Mouse (Mus musculus) forebrain, embryonic 11.5 days (tissue): ENCODE data around the gene Acvr1b. TPM values are rescaled to one million over a fixed set of nuclear protein-coding genes. Genes with fewer than 3 reads are reported as not detected.

Experiments used
- ATAC-seq: fragments of 200-750 bp; cut with Nextera tagmentation; replicated peaks from 2 replicates; pipeline ENCODE4 v1.8.0; 2017; ENCODE audit warnings: moderate TSS enrichment; ENCODE audit not compliant: low FRiP score
- DNase-seq: peaks from one replicate; pipeline ENCODE4 v3.0.0-alpha.2; 2017; ENCODE audit warnings: low spot score
- H3K27ac ChIP-seq: fragments of 300-500 bp; sonication (generic); 2 replicates; pipeline ENCODE4 v1.5.1; 2014; ENCODE audit warnings: low read depth, low read length
- H3K27me3 ChIP-seq: fragments of 300-500 bp; sonication (generic); 2 replicates; pipeline ENCODE4 v1.6.1; 2014; ENCODE audit warnings: mild to moderate bottlenecking, low read length, mixed read lengths; ENCODE audit not compliant: control insufficient read depth, insufficient read depth
- H3K36me3 ChIP-seq: fragments of 300-500 bp; sonication (generic); 2 replicates; pipeline ENCODE4 v1.6.1; 2014; ENCODE audit warnings: mild to moderate bottlenecking, low read length, moderate library complexity, mixed read lengths; ENCODE audit not compliant: control insufficient read depth, insufficient read depth
- H3K4me1 ChIP-seq: fragments of 300-500 bp; sonication (generic); replicated peaks from 2 replicates; pipeline ENCODE4 v1.6.1; 2014; ENCODE audit warnings: low read length, mixed read lengths; ENCODE audit not compliant: control insufficient read depth, insufficient read depth
- H3K4me2 ChIP-seq: fragments of 300-500 bp; sonication (generic); 2 replicates; pipeline ENCODE4 v1.6.1; 2014; ENCODE audit warnings: low read depth, mild to moderate bottlenecking, low read length, moderate library complexity, mixed read lengths; ENCODE audit not compliant: severe bottlenecking
- H3K4me3 ChIP-seq: fragments of 300-500 bp; sonication (generic); 2 replicates; pipeline ENCODE4 v1.5.1; 2014; ENCODE audit warnings: low read depth, low read length
- H3K9ac ChIP-seq: fragments of 300-500 bp; sonication (generic); 2 replicates; pipeline ENCODE4 v1.6.1; 2014; ENCODE audit warnings: low read length
- H3K9me3 ChIP-seq: fragments of 300-500 bp; sonication (generic); 2 replicates; pipeline ENCODE4 v1.6.1; 2016; ENCODE audit warnings: low read length, mixed read lengths; ENCODE audit not compliant: control insufficient read depth
- WGBS: fragments of 180-500 bp; shearing (Covaris S2); extraction: QIAGEN DNeasy Blood & Tissue Kit; methylation state at CpG from one replicate; pipeline ENCODE4 v1.1.7; 2014; 5-methylcytosine and 5-hydroxymethylcytosine counted together
- polyA plus RNA-seq: library from polyadenylated mRNA; unstranded; fragments of >200 nt; fragmentation: Nextera tagmentation; extraction: Ambion mirVana; gene quantifications from 2 replicates; pipeline ENCODE4 v1.2.1, GENCODE M21; 2014

Acvr1b gene
- polyA plus RNA-seq, 1 experiment from 2014 or later, result 16.0 TPM

GRCm38 (mm10) chr15:101144176-101144575, 29.7 kb upstream of the Acvr1b start:
- DNase-seq (no peak), ATAC-seq (no peak)
- Histone ChIP-seq H3K9ac (no peak overlapping the region), H3K4me3 (no peak overlapping the region), H3K4me2 (no peak overlapping the region), H3K36me3 (no peaks in the 10 kb centered on the region), H3K27ac (no peak overlapping the region), H3K27me3 (no peaks in the 10 kb centered on the region), H3K9me3 (no peaks in the 10 kb centered on the region), H3K4me1 (peaks cover 15% of the 10 kb centered on the region)
- 84% methylated on average over 5 of the region's 5 CpGs for WGBS

GRCm38 (mm10) chr15:101144779-101145178, 29.1 kb upstream of the Acvr1b start:
- ATAC-seq, result no peak
- H3K4me1 ChIP-seq, result peaks cover 10% of the 10 kb centered on the region; the same call in 1 of the 2 replicates
- 88% methylated on average over 8 of the region's 8 CpGs for WGBS
- DNase-seq, result no peak
- H3K9me3 ChIP-seq, result no peaks in the 10 kb centered on the region
- no peak overlapping the region for H3K27ac ChIP-seq
- no peak overlapping the region for H3K9ac ChIP-seq
- H3K36me3 ChIP-seq, result no peaks in the 10 kb centered on the region
- no peak overlapping the region for H3K4me3 ChIP-seq
- no peak overlapping the region for H3K4me2 ChIP-seq
- no peaks in the 10 kb centered on the region for H3K27me3 ChIP-seq

- no peak overlapping the region for H3K27ac ChIP-seq
- DNase-seq (peak; percentile 97), ATAC-seq (peak; percentile 95)
- H3K27me3 ChIP-seq, result no peaks in the 10 kb centered on the region
- H3K4me1 ChIP-seq, result peaks cover 3% of the 10 kb centered on the region; the same call in 1 of the 2 replicates
- peak overlapping the region; percentile 41; the same call in 1 of the 2 replicates for H3K9ac ChIP-seq
- peak overlapping the region; percentile 34 for H3K4me2 ChIP-seq
- H3K4me3 ChIP-seq, result no peak overlapping the region
- no peaks in the 10 kb centered on the region for H3K36me3 ChIP-seq
- 10% methylated on average over 19 of the region's 19 CpGs for WGBS
- H3K9me3 ChIP-seq, result no peaks in the 10 kb centered on the region
Observed at GRCm38 (mm10) chr15:101145424-101146099, 28.3 kb upstream of the Acvr1b start.

DNA sequence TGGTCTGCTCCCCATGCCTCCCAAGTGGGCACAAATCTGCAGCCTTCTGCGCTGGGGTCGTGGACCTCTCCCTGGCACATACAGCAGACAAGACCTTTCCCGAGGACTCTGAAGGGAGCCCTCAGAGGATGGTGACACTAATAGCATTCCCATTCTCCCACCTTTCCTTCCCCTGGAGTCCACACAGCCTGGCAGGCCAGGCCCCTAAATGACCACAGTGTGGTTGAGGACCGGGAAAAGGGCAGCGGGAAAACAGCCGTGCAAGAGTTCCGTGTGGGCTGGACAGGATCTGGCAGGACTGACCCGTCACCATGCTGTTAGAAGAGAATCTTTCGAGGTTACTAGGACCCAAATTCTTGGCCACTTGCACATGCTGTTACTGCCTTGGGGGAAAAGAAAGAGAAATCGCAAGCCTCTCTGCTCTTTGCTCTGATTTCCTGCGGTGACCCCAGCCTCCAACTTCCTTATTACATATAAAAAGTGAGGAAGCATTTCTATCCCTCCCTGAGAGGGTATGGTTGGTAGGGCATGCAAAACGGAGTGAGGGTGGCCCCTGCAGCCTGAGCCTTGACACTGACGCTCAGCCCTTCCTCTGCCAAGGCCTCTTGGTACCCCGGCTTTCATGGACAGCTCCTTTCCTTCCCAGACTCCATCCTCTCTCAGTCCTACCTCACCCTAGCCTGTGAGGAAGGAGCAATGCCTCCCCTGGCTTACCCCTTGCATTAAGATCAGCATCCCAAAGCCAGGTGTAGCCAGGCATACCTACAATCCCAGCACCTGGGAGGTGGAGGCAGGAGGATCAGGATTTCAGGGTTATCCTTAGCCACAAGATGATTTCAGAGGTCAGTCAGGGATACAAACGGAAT, 27.5 kb upstream of the Acvr1b start:
- peaks cover 3% of the 10 kb centered on the region; the same call in 1 of the 2 replicates for H3K4me1 ChIP-seq
- ATAC-seq (no peak), DNase-seq (no peak)
- WGBS, result 71% methylated on average over 15 of the region's 15 CpGs
- no peaks in the 10 kb centered on the region for H3K27me3 ChIP-seq
- H3K9me3 ChIP-seq, result no peaks in the 10 kb centered on the region
- H3K36me3 ChIP-seq, result no peaks in the 10 kb centered on the region
- H3K9ac ChIP-seq, result peak overlapping the region; percentile 41; the same call in 1 of the 2 replicates
- H3K4me3 ChIP-seq, result no peak overlapping the region
- no peak overlapping the region for H3K27ac ChIP-seq
- no peak overlapping the region for H3K4me2 ChIP-seq

GRCm38 (mm10) chr15:101147115-101147909, 26.6 kb upstream of the Acvr1b start:
- H3K4me3 ChIP-seq, result no peak overlapping the region
- H3K27ac ChIP-seq, result no peak overlapping the region
- WGBS, result 83% methylated on average over 16 of the region's 16 CpGs
- H3K36me3 ChIP-seq, result no peaks in the 10 kb centered on the region
- DNase-seq (no peak), ATAC-seq (no peak)
- no peaks in the 10 kb centered on the region for H3K9me3 ChIP-seq
- H3K27me3 ChIP-seq, result no peaks in the 10 kb centered on the region
- no peak overlapping the region for H3K9ac ChIP-seq
- H3K4me1 ChIP-seq, result peaks cover 3% of the 10 kb centered on the region; the same call in 1 of the 2 replicates
- H3K4me2 ChIP-seq, result no peak overlapping the region

- Histone ChIP-seq H3K9ac (no peak overlapping the region), H3K27ac (no peak overlapping the region), H3K36me3 (no peaks in the 10 kb centered on the region), H3K9me3 (no peaks in the 10 kb centered on the region), H3K4me3 (no peak overlapping the region), H3K4me1 (peaks cover 3% of the 10 kb centered on the region; the same call in 1 of the 2 replicates), H3K4me2 (no peak overlapping the region), H3K27me3 (no peaks in the 10 kb centered on the region)
- no peak for DNase-seq
- WGBS, result 69% methylated on average over 6 of the region's 6 CpGs
- no peak for ATAC-seq
Observed at GRCm38 (mm10) chr15:101147910-101148273, 26.0 kb upstream of the Acvr1b start.

DNA sequence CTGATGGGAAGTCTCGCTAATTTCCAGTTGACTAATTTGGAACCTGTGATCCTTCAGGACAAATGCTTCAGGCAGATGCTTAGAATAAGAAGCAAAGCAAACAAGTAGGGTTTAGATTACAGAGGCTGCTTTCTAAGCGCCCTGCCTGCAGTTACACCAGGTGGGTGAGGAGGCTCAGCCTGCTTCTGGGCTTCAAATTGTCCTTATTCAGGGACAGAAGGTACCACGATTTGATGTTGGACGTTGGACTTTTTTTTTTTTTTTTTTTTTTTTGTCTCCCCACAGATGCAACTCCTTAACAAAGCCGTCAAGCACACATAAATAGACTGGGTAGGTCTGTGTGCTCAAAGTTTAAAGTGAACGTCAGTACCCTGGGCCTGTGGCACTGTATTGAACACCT, 25.3 kb upstream of the Acvr1b start:
- Histone ChIP-seq H3K36me3 (no peaks in the 10 kb centered on the region), H3K27me3 (no peaks in the 10 kb centered on the region), H3K4me2 (no peak overlapping the region), H3K27ac (no peak overlapping the region), H3K4me1 (peaks cover 3% of the 10 kb centered on the region; the same call in 1 of the 2 replicates), H3K9ac (no peak overlapping the region), H3K4me3 (no peak overlapping the region), H3K9me3 (no peaks in the 10 kb centered on the region)
- no peak for DNase-seq
- WGBS, result 69% methylated on average over 6 of the region's 6 CpGs
- ATAC-seq, result no peak
